In genomic region chr1:127242151-127242887, GRCm38 (mm10) we compare ENCODE assay signal across 14 mouse cellular contexts. TPM values are rescaled to one million over a fixed set of nuclear protein-coding genes. Genes with fewer than 3 reads are reported as not detected.
DNase-seq lines count a peak whose midpoint lies in the region; ATAC-seq and TF ChIP-seq lines count a peak whose summit lies in the region.
"Had no signal": no experiment of that assay in that cellular context is flagged by ENCODE, and none has a peak within 500 bp of the region (broad histone marks: within the 10 kb centered on the region; RNA-seq: fewer than 3 reads in every experiment).

No protein-coding gene starts in this region.

- no peak; the same call in 1 of the 2 replicates for ATAC-seq in heart, postnatal 0 days (ENCODE audit: insufficient read depth, low read depth)
- peak; percentile 34; the same call in 1 of the 2 replicates for ATAC-seq in liver, embryonic 16.5 days (ENCODE audit: low read depth)
- no peak for ATAC-seq in hindbrain, embryonic 12.5 days (ENCODE audit: low FRiP score)

- peaks cover 48% of the 10 kb centered on the region for H3K4me1 ChIP-seq in heart, postnatal 0 days (ENCODE audit: control insufficient read depth, insufficient read depth)
- H3K4me1 ChIP-seq in liver, embryonic 16.5 days (ENCODE audit: control insufficient read depth, low read depth, low read length): no peaks in the 10 kb centered on the region; the same call in 1 of the 2 replicates
- peaks cover 15% of the 10 kb centered on the region for H3K4me1 ChIP-seq in hindbrain, embryonic 12.5 days

- WGBS in heart, postnatal 0 days: 64% methylated on average over 15 of the region's 15 CpGs
- 35% methylated on average over 15 of the region's 15 CpGs for WGBS in liver, embryonic 16.5 days (ENCODE audit: insufficient replicate concordance)
- WGBS in hindbrain, embryonic 12.5 days: 82% methylated on average over 15 of the region's 15 CpGs

- TF ChIP-seq EP300 in heart, postnatal 0 days (IDR thresholded peaks at IDR 0.05; ENCODE audit: low read depth): no peak

- no peak for TF ChIP-seq CTCF in heart, postnatal 0 days (IDR thresholded peaks at IDR 0.05; ENCODE audit: low read depth)

- no peaks in the 10 kb centered on the region for H3K9me3 ChIP-seq in heart, postnatal 0 days (replicated peaks; ENCODE audit: control insufficient read depth, low read length)
- H3K9me3 ChIP-seq in liver, embryonic 16.5 days (replicated peaks; ENCODE audit: control insufficient read depth, low read length): no peaks in the 10 kb centered on the region
- H3K9me3 ChIP-seq in hindbrain, embryonic 12.5 days (replicated peaks): no peaks in the 10 kb centered on the region

- H3K27me3 ChIP-seq in heart, postnatal 0 days (ENCODE audit: control insufficient read depth, insufficient read depth, low read length): no peaks in the 10 kb centered on the region
- H3K27me3 ChIP-seq in liver, embryonic 16.5 days (ENCODE audit: control insufficient read depth, insufficient read depth, low read depth, low read length): no peaks in the 10 kb centered on the region
- H3K27me3 ChIP-seq in hindbrain, embryonic 12.5 days: no peaks in the 10 kb centered on the region

- peak overlapping the region; percentile 68 for H3K27ac ChIP-seq in heart, postnatal 0 days (ENCODE audit: low read depth)
- peak overlapping the region; percentile 54 for H3K27ac ChIP-seq in liver, embryonic 16.5 days (ENCODE audit: low read length)
- no peak overlapping the region for H3K27ac ChIP-seq in hindbrain, embryonic 12.5 days

- intact Hi-C loops in gastrocnemius, postnatal 36 days (cut with DNase I): loop anchor here (2.0 kb wide), 1 partner anchor 36 kb away; no protein-coding TSS in a partner anchor
- intact Hi-C loops in left cerebral cortex, postnatal 4 days (cut with DNase I): no loop called here

- peak overlapping the region; percentile 39 for H3K4me2 ChIP-seq in heart, postnatal 0 days (ENCODE audit: low read depth, low read length)
- H3K4me2 ChIP-seq in liver, embryonic 16.5 days (ENCODE audit: low read depth, low read length): peak overlapping the region; percentile 7; the same call in 1 of the 2 replicates
- no peak overlapping the region for H3K4me2 ChIP-seq in hindbrain, embryonic 12.5 days (replicated peaks)

- H3K4me3 ChIP-seq in heart, postnatal 0 days (ENCODE audit: low read depth, low read length): 0 out of 2 replicates have a peak overlapping the region, but pooled peaks have one; percentile 8
- no peak overlapping the region for H3K4me3 ChIP-seq in liver, embryonic 16.5 days (ENCODE audit: low read depth, low read length)
- no peak overlapping the region for H3K4me3 ChIP-seq in hindbrain, embryonic 12.5 days
- H3K4me3 ChIP-seq: myocyte had no signal

- no peak for DNase-seq in heart, postnatal 0 days (ENCODE audit: low spot score)
- DNase-seq in heart, adult 9 months (ENCODE audit: low spot score in 2 of 2): no peak
- peak; percentile 16 to 20 for DNase-seq in B cell, adult 2 months
- peak; percentile 15 for DNase-seq in T-cell, adult 2 months (ENCODE audit: low spot score)
- no peak for DNase-seq in gastrocnemius, postnatal 36 days
- DNase-seq in left cerebral cortex, postnatal 4 days: no peak
- DNase-seq: adrenal gland, postnatal 36 days; cerebellum, postnatal 25 days; heart, postnatal 4 days; kidney, postnatal 36 days had no signal

- H3K36me3 ChIP-seq in heart, postnatal 0 days (replicated peaks; ENCODE audit: control insufficient read depth, insufficient read depth, low read length): no peaks in the 10 kb centered on the region
- H3K36me3 ChIP-seq in liver, embryonic 16.5 days (ENCODE audit: control insufficient read depth, insufficient read depth): no peaks in the 10 kb centered on the region
- no peaks in the 10 kb centered on the region for H3K36me3 ChIP-seq in hindbrain, embryonic 12.5 days
- H3K36me3 ChIP-seq: G1E had no signal

- no peak overlapping the region for H3K9ac ChIP-seq in heart, postnatal 0 days (replicated peaks; ENCODE audit: low read depth, low read length)
- no peak overlapping the region for H3K9ac ChIP-seq in liver, embryonic 16.5 days (ENCODE audit: low read depth, low read length)
- no peak overlapping the region for H3K9ac ChIP-seq in hindbrain, embryonic 12.5 days

RNA-seq across cellular contexts. Expression of gene Mgat5, which starts 37.5 kb away (rescaled TPM):
- total RNA-seq in heart, postnatal 0 days (2014; rRNA removed; ENCODE audit: low replicate concordance): 11.2 and 14.6 TPM in 2 replicates
- polyA plus RNA-seq in heart, postnatal 0 days (2015; fragmentation: Nextera tagmentation; extraction: Ambion mirVana): 2.1 and 2.4 TPM in 2 replicates
- 0.83 and 0.98 TPM in 2 replicates for polyA plus RNA-seq in liver, embryonic 16.5 days (2015; fragmentation: Nextera tagmentation; extraction: Ambion mirVana)
- total RNA-seq in gastrocnemius, postnatal 36 days (2021): 1 to 10 TPM; 1.1 to 1.2 TPM
- total RNA-seq in left cerebral cortex, postnatal 4 days (2021): 10 to 100 TPM; 48.2 to 48.9 TPM
- polyA plus RNA-seq in hindbrain, embryonic 12.5 days (2016; fragmentation: Nextera tagmentation; extraction: Ambion mirVana): 10.3 and 10.7 TPM in 2 replicates
- polyA plus RNA-seq: G1E had no signal

Comparison
In these comparisons a context has a peak if more than half of its experiments do, and no peak if none do; other contexts are left out.
1. DNase-seq: peak in B cell, adult 2 months (2 of 2) and T-cell, adult 2 months (single experiment); none in heart, postnatal 0 days (single experiment), heart, adult 9 months (0 of 2), gastrocnemius, postnatal 36 days (0 of 2) and left cerebral cortex, postnatal 4 days (single experiment).